Mouse (Mus musculus): Measurements from ENCODE around the gene Creld2. TPM values are rescaled to one million over a fixed set of nuclear protein-coding genes. Genes with fewer than 3 reads are reported as not detected.
"Not testable (repeated sequence)": the region's sequence is repeated elsewhere in the genome, so short reads cannot be mapped to it uniquely, and the experiment has no call there.

Creld2 gene
- total RNA-seq (2022), result 1 to 10 TPM; 6.5 to 9.4 (median 8.1) TPM

DNA sequence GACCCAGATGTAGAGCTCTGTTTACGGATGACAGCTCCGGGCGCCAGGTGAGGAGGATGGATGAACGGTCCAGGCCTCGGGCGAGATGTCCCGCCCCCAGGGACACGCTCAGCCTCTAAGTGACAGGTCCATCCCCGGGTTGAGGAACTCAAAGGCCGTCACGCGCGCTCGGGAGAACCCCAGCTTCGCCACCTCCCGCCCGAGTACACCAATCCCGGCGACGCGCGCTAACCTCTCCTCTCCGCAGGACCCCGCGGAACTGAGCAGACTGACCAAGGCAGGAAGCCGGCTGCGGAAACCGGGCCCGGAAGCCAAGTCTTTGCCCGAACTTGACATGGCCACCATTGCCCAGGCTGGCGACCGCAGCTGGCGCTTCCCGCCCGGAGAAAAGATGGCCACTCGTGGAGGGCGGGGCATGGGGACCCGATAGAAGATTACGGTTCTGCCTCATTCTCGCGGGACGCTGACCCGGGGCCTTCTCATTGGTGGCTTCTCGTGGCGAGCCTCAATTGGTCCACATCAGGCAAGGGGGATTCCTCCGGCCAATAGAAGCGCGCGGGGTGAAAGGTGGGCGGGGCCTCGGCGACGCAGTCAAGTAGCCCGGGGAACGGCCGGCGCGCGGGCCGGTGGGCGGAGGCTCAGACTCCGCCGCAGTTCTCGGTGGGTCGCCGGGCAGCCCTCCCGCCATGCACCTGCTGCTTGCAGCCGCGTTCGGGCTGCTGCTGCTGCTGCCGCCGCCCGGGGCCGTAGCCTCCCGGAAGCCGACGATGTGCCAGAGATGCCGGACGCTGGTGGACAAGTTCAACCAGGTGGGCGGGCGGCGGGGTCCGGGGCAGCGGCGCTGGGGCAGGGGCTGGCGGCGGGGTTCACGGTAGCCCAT, at the start of gene Creld2, which contains the start of gene Alg12:
Creld2 (plus strand) TSS at position 621 of the 880 bp plus-strand sequence.
Alg12 (minus strand) TSS at position 293 of the 880 bp plus-strand sequence.
- peak; percentile 99 to 100 for DNase-seq (ENCODE audit: low spot score in 2 of 2)

DNA sequence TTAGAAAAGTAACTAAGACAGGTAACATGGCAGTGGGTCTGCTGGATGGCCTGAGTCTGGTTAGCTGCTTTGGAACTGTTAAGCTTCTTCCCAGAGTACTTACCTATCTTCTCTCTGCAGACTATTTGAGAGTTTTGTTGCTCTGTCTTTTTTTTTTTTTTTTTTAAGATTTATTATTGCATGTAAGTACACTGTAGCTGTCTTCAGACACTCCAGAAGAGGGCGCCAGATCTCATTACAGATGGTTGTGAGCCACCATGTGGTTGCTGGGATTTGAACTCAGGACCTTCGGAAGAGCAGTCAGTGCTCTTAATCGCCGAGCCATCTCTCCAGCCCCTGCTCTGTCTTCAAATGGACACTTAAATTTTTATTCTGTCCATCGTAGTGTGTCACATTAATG, 44.8 kb upstream of the Creld2 start:
- DNase-seq (ENCODE audit: low spot score in 2 of 2), result not testable (repeated sequence)

DNA sequence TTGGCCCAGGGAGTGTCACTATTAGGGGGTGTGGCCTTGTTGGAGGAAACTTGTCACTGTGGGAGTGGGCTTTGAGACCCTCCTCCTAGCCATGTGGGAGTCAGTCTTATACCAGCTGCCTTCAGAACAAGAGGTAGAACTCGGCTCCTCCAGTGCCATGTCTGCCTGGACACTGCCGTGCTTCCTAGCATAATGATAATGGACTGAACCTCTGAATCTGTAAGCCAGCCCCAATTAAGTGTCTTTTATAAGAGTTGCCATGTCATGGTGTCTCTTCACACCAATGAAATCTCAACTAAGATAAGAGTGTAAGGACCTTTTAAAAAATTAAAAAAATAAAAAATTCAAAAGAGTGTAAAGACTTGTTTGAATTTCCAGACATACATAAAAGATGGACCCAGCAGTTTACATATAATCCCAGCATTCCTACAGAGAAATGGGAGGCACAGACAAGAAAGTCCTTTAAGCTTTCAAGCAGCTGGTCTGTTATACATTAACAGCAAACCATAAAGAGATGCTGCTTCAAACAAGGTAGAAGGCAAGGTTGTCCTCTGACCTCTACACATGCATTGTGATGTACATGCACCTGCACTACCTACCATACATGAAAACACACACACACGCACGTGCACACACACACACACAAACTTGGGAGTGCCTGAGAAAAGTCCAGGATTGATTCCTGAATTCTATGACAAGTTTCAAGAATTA, 27.2 kb upstream of the Creld2 start:
- DNase-seq (ENCODE audit: low spot score in 2 of 2), result no peak

DNA sequence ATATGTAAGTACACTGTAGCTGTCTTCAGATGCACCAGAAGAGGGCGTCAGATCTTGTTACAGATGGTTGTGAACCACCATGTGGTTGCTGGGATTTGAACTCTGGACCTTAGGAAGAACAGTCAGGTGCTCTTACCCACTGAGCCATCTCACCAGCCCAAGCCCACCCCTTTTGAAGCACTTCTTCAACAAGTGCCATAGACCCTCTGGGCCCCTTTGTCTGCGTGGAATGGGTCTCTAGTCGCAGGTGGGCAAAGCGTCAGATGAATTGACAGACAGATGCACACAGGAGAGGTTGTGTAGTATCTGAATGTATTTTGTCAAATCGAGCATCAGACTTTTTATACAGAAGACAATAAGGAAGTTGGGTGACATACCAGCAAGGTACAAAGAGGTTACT, 24.7 kb upstream of the Creld2 start:
- not testable (repeated sequence) for DNase-seq (ENCODE audit: low spot score in 2 of 2)

DNA sequence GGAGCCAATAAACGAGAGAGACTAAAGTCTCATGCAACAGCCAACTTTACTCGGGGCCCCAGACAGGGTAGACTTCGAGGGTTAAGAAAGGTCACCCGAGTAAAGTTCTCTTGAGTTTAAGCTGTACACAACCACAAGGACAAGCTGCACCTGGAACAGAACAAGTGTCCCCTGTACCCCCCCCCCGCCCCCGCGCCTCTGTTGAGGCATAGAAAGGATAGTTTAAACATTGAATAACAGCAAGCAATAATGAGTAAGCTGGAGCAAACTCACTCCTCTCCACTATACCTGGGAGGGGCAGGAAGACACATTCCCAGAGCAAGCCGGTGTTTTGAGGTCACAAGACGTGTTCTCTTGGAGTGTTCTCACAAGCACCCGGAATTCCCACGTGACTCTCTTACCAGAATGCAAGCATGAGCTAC, 19.5 kb upstream of the Creld2 start:
- no peak for DNase-seq (ENCODE audit: low spot score in 2 of 2)

GRCm38 (mm10) chr15:88800921-88801354, 18.5 kb upstream of the Creld2 start:
- DNase-seq (ENCODE audit: low spot score in 2 of 2), result no peak

- no peak for DNase-seq (ENCODE audit: low spot score in 2 of 2)
Observed at GRCm38 (mm10) chr15:88801903-88802302, 17.5 kb upstream of the Creld2 start.

- DNase-seq (ENCODE audit: low spot score in 2 of 2), result no peak
Observed at GRCm38 (mm10) chr15:88802348-88802747, 17.1 kb upstream of the Creld2 start.

GRCm38 (mm10) chr15:88808121-88808520, 11.3 kb upstream of the Creld2 start:
- no peak for DNase-seq (ENCODE audit: low spot score in 2 of 2)

DNA sequence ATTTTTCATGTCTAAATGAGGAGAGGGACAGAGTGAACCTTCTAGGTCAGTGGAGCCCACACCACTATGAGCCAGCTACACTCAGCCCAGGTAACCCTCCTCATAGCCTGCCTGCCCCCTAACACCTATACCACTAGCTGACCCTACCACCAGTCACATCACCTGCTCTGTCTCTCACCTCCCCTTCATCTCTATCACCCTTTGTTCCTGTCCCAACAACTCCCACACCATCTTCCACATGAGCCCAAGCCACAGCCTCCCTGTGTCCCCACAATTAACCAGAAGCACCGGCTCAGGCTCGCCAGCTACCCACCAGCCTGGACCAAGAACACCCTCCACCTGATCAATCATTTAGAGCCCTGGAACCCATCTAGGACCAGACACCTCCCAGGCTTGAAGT, 9.1 kb upstream of the Creld2 start:
- no peak for DNase-seq (ENCODE audit: low spot score in 2 of 2)

DNA sequence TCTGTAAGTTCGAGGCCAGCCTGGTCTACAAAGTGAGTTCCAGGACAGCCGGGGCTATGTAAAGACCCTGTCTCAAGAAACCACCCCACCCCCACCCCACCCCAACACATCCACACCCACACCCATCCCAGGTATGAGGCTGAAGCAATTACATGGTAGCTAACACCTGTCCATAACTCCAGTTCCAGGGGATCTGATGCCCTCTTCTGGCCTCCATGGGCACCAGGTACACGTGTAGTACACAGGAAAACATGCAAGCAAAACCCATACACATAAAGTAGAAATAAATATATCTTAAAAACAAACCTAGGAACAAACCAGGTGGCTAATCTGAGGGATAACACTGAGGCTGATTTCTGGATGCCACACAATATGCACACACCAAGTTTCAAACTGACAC, 6.2 kb upstream of the Creld2 start:
- DNase-seq (ENCODE audit: low spot score in 2 of 2), result no peak

DNA sequence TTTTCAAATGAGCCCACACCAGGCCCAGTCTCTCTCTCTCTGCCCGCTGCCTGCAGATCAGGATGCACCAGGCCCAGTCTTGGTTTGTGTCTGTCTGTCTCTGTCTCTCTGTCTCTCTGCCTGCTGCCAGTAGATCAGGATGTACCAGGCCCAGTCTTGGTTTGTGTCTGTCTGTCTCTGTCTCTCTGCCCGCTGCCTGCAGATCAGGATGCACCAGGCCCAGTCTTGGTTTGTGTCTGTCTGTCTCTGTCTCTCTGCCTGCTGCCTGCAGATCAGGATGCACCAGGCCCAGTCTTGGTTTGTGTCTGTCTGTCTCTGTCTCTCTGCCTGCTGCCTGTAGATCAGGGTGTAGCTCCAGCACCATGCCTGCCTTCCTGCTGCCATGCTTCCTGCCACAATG, 5.6 kb upstream of the Creld2 start:
- not testable (repeated sequence) for DNase-seq (ENCODE audit: low spot score in 2 of 2)

GRCm38 (mm10) chr15:88814411-88815047, 4.9 kb upstream of the Creld2 start:
- DNase-seq (ENCODE audit: low spot score in 2 of 2), result no peak

- DNase-seq (ENCODE audit: low spot score in 2 of 2), result no peak
Observed at GRCm38 (mm10) chr15:88815196-88815700, 4.2 kb upstream of the Creld2 start.

GRCm38 (mm10) chr15:88819906-88820303, 459 bp downstream of the Creld2 start:
- DNase-seq (ENCODE audit: low spot score in 2 of 2), result no peak

DNA sequence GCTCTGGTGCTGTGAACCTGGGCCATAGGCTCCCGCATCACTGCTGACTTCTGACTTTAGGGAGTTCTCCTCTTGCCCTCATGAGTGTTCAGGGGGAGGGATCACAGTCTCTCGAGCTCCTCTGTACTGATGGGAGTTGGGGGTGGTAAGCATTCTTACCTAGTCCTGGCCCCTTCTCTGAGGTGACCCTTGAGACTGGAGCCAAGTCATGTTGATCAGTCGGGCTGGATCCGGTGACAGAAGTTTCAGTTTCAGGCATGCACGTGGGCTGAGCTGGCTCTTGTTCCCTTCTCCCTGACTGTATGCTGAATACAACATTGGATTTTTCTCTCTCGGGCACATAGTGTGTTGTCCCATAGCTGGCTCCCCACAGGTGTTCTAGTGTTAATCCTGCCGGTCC, 2.0 kb downstream of the Creld2 start:
- no peak for DNase-seq (ENCODE audit: low spot score in 2 of 2)

DNA sequence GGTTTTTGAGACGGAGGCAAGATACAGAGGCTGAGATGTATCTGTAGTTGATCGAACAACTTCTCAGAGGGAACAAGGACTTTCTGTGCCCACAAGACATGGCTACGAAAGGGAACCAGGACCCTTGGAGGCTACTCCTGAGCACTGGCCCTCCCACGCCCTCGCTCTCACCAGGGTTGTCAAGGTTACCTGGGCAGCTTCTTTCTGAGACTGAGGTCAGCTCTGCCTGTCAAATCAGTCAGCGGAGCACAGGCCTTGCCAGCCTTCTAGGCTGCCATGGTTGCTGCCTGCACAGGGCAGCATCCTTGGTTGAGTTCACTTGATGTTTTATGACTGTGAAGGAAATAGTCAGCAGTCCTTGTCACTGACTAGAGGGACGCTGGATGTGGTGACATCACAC, 3.1 kb downstream of the Creld2 start:
- DNase-seq (ENCODE audit: low spot score in 2 of 2), result no peak

DNA sequence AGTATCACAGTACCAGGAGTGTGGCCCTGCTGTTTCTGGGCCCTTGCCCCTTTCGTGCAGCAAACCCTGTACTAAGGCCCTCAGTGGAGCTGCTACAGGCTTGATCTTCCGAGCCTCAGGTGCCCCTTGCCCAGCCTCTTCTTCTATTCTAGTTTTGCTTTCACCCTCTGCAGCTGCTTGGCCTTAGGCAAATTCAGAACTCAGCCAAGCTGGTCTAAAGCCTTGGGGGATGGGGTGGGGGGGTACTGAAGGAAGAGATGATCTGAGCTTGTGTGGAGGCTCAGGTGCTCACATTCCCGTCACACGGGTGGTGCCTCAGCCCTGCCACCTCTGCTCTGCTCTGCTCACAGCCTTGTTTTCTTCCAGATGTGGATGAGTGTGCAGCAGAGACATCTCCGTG, 3.9 kb downstream of the Creld2 start:
- no peak for DNase-seq (ENCODE audit: low spot score in 2 of 2)

GRCm38 (mm10) chr15:88827466-88827865, 8.0 kb downstream of the Creld2 start:
- DNase-seq (ENCODE audit: low spot score in 2 of 2), result no peak

DNA sequence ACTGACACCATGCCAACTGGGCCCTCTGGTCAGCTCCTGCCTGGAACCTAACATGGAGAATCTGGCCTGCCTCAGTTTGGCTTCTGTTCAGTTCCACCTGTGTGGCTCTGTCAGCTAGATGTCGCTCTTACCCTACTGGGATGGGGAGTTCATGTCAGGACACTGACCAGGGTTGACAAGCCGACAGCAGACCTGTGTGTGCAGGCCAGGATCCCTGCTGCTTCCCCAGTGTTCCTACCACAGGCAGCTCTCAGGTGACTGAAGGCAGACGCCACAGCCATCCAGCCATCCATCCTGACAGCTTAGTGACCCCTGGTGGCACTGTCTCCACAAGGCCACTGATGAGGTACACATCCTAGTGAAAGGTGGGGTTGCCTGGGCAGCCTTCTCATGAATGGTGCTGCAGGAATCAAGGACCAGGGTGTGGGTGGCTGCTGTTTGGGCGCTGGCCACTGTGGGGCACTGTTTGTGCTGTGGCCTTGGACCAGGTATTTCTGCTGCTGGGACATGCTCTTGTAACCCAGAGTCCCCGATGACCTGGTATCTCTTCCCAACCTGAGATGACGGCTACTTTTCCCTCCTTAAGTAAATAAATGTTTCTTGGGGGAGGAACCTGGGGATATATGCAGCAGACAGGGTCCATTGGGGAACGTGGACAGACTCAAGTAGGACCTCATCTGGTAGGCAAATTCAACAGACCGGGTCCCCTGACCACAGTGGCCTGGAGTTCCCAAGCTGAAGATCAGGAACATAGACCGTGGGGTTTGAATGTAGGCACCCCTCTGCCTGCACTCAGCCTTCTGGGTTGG, 8.7 kb downstream of the Creld2 start:
- DNase-seq (ENCODE audit: low spot score in 2 of 2), result peak; percentile 46 to 59

Data from gastrocnemius, adult 8-10 months (tissue).